Mouse (Mus musculus) monocyte, adult 2 months (primary cell): Measurements from ENCODE around the gene Lcp2.

Experiments
- DNase-seq, 2 experiments: peaks; one replicate each; pipeline ENCODE4 v3.0.0; 2022; ENCODE audit warnings: low spot score in 2 of 2, low read depth in 1 of 2

Gene Lcp2

GRCm38 (mm10) chr11:34046767-34047541, at the start of gene Lcp2:
Lcp2 (plus strand) TSS chr11:34046920.
- DNase-seq = no peak

GRCm38 (mm10) chr11:33998244-33998643, 48.5 kb upstream of the Lcp2 start:
- no peak for DNase-seq

GRCm38 (mm10) chr11:34000416-34000815, 46.3 kb upstream of the Lcp2 start:
- DNase-seq = no peak

- DNase-seq = peak; percentile 38 to 46
Observed at GRCm38 (mm10) chr11:34001938-34002592, 44.7 kb upstream of the Lcp2 start.

GRCm38 (mm10) chr11:34002593-34002965, 44.1 kb upstream of the Lcp2 start:
- DNase-seq = no peak

GRCm38 (mm10) chr11:34007616-34008015, 39.1 kb upstream of the Lcp2 start:
- no peak for DNase-seq

GRCm38 (mm10) chr11:34008214-34008613, 38.5 kb upstream of the Lcp2 start:
- DNase-seq = peak; percentile 40 to 49

GRCm38 (mm10) chr11:34008702-34009101, 38.0 kb upstream of the Lcp2 start:
- peak; percentile 29 to 54 for DNase-seq

- DNase-seq = peak; percentile 56 to 62
Observed at GRCm38 (mm10) chr11:34009316-34010087, 37.2 kb upstream of the Lcp2 start.

- DNase-seq = peak; percentile 53 to 60
Observed at GRCm38 (mm10) chr11:34010133-34010858, 36.4 kb upstream of the Lcp2 start.

DNA sequence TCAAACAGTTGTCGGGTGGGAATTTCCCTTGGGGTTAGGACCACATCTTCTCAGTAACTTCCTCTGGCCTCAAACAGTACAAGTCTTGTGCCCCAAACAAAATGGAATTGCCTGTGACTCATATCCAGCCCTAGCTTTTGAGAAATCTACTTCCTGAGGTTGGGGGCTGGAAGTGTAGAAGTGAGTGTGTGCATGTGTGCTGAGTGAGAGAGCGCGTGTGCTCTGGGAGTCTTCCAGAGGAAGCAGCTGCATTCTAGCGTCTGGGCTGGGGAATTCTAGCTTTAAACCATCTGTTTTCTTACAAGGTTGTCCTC, 35.9 kb upstream of the Lcp2 start:
- peak; percentile 64 to 65 for DNase-seq

GRCm38 (mm10) chr11:34012007-34012652, 34.6 kb upstream of the Lcp2 start:
- peak in 1 of 2 experiments; percentile 36 for DNase-seq

GRCm38 (mm10) chr11:34025091-34025490, 21.6 kb upstream of the Lcp2 start:
- DNase-seq = no peak

GRCm38 (mm10) chr11:34029658-34030057, 17.1 kb upstream of the Lcp2 start:
- DNase-seq = no peak

- peak in 1 of 2 experiments; percentile 74 for DNase-seq
Observed at GRCm38 (mm10) chr11:34031015-34031805, 15.5 kb upstream of the Lcp2 start.

GRCm38 (mm10) chr11:34034008-34034505, 12.7 kb upstream of the Lcp2 start:
- DNase-seq = peak in 1 of 2 experiments; percentile 52

DNA sequence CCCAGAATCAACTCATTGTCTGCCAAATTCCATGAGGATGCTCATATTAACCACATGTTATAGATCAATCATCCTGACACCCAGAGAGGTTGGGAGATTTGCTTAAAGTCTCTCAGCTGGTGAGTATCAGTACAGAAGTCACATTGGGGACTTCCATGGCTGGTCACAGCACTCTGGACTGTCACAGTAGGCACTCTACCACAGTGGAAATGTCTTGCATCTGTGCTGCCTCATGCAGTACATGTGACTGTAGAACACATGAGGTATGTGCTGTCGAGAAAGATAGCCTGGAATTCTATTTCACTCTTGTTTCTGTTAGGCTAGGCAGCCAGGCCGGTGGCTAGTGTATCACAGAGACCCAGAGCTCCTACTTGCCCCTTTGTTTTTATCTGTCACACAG, 11.9 kb upstream of the Lcp2 start:
- DNase-seq = no peak

- peak in 1 of 2 experiments; percentile 53 for DNase-seq
Observed at GRCm38 (mm10) chr11:34035909-34036658, 10.6 kb upstream of the Lcp2 start.

DNA sequence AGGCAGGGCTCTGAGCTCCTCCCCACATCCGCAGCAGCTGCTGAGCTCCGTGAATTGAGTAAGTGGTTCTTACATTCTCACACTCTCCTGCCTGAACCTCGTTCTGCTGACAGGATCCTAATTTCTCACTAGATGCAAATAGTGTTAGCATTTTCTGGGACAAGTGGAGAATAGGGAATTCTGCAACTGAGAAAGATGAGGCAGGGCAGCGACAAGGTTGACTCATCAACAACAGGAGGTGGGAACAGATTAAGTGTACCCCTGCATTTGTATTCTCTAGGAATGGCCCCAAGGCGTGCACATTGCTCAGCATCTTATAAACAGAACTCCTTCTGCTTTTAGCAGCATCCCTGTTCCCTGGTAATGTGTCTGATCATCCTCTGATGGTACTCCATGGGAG, 6.7 kb upstream of the Lcp2 start:
- no peak for DNase-seq
